Mouse (Mus musculus) inflammation-experienced regulatory T-cells, adult 16 weeks (primary cell): ENCODE measurements around the gene Tmem150b. TPM values are rescaled to one million over a fixed set of nuclear protein-coding genes. Genes with fewer than 3 reads are reported as not detected.

Experiments used
- polyA plus RNA-seq: library from polyadenylated mRNA; unstranded; fragments of 100-300 nt; shearing (Covaris generic); gene quantifications from one replicate; pipeline ENCODE4 v1.2.1, GENCODE M21; 2017

Gene Tmem150b
- 0.13 TPM for polyA plus RNA-seq

GRCm38 (mm10) chr7:4725169-4725568 is at the start of gene Tmem150b:
Gene Tmem150b, minus strand, starts transcription at chr7:4725249.

GRCm38 (mm10) chr7:4771202-4771601 is 46.2 kb upstream of the Tmem150b start, which contains the start of gene Fam71e2:
Gene Fam71e2, minus strand, starts transcription at chr7:4771302.

GRCm38 (mm10) chr7:4752821-4753570 is 27.9 kb upstream of the Tmem150b start, which contains the start of gene Cox6b2:
Gene Cox6b2, minus strand, starts transcription at chr7:4753094.

GRCm38 (mm10) chr7:4739544-4740275 is 14.7 kb upstream of the Tmem150b start, which contains the start of gene Kmt5c:
Gene Kmt5c, plus strand, starts transcription at chr7:4740115.

GRCm38 (mm10) chr7:4690387-4690786 is 34.7 kb downstream of the Tmem150b start, which contains the start of gene Brsk1:
Gene Brsk1, plus strand, starts transcription at chr7:4690604.

GRCm38 (mm10) chr7:4684632-4685417 is 40.2 kb downstream of the Tmem150b start, which contains the start of gene Hspbp1:
Gene Hspbp1, minus strand, starts transcription at chr7:4685068.

GRCm38 (mm10) chr7:4658912-4659551 is 66.0 kb downstream of the Tmem150b start, which contains the start of gene Ppp6r1:
Gene Ppp6r1, minus strand, starts transcription at chr7:4659019.

Other genes with a start within 250 kb of the Tmem150b start
- 24.9 TPM for gene Ppp1r12c, start 223.6 kb downstream of the Tmem150b start, polyA plus RNA-seq
- 5.5 TPM for gene Tnnt1, start 208.9 kb downstream of the Tmem150b start, polyA plus RNA-seq
- 2.8 TPM for gene Tnni3, start 201.0 kb downstream of the Tmem150b start, polyA plus RNA-seq
- 1.7 TPM for gene Dnaaf3, start 192.8 kb downstream of the Tmem150b start, polyA plus RNA-seq
- 0.55 TPM for gene Syt5, start 177.7 kb downstream of the Tmem150b start, polyA plus RNA-seq
- not detected for gene Ptprh, start 121.2 kb downstream of the Tmem150b start, polyA plus RNA-seq
- gene Tmem86b, start 93.8 kb downstream of the Tmem150b start, polyA plus RNA-seq, result 4.2 TPM
- 33.7 TPM for gene Ppp6r1, start 66.2 kb downstream of the Tmem150b start, polyA plus RNA-seq
- gene Hspbp1, start 40.2 kb downstream of the Tmem150b start, polyA plus RNA-seq, result 79.2 TPM
- gene Brsk1, start 34.6 kb downstream of the Tmem150b start, polyA plus RNA-seq, result 0.59 TPM
- 52.5 TPM for gene Kmt5c, start 14.9 kb upstream of the Tmem150b start, polyA plus RNA-seq
- 3.0 TPM for gene Cox6b2, start 27.8 kb upstream of the Tmem150b start, polyA plus RNA-seq
- gene Fam71e2, start 46.1 kb upstream of the Tmem150b start, polyA plus RNA-seq, result not detected
- gene Il11, start 57.6 kb upstream of the Tmem150b start, polyA plus RNA-seq, result not detected
- gene Tmem190, start 57.7 kb upstream of the Tmem150b start, polyA plus RNA-seq, result not detected
- gene Tmem238, start 64.4 kb upstream of the Tmem150b start, polyA plus RNA-seq, result 0.45 TPM
- gene Rpl28, start 67.6 kb upstream of the Tmem150b start, polyA plus RNA-seq, result 275 TPM
- 111 TPM for gene Ube2s, start 87.3 kb upstream of the Tmem150b start, polyA plus RNA-seq
- gene Shisa7, start 119.4 kb upstream of the Tmem150b start, polyA plus RNA-seq, result not detected
- gene Isoc2b, start 145.0 kb upstream of the Tmem150b start, polyA plus RNA-seq, result 46.1 TPM
- 0.68 TPM for gene Isoc2a, start 151.9 kb upstream of the Tmem150b start, polyA plus RNA-seq
- gene Gm36210, start 181.3 kb upstream of the Tmem150b start, polyA plus RNA-seq, result not detected
- gene Zfp628, start 190.0 kb upstream of the Tmem150b start, polyA plus RNA-seq, result 0.94 TPM
- gene Nat14, start 196.8 kb upstream of the Tmem150b start, polyA plus RNA-seq, result 1.9 TPM
- not detected for gene Ssc5d, start 200.5 kb upstream of the Tmem150b start, polyA plus RNA-seq
- gene Sbk2, start 239.2 kb upstream of the Tmem150b start, polyA plus RNA-seq, result 0.17 TPM
- gene Sbk3, start 245.9 kb upstream of the Tmem150b start, polyA plus RNA-seq, result not detected